Mouse (Mus musculus) cortical plate, adult 2 months (tissue): ENCODE measurements around the gene Tmem108. TPM values are rescaled to one million over a fixed set of nuclear protein-coding genes. Genes with fewer than 3 reads are reported as not detected.
A peak's percentile ranks its signal among the peaks of the same experiment; 100 is the strongest.

Experiments
- H3K27ac ChIP-seq: fragments of 200-500 bp; 2 replicates; pipeline ENCODE4 v1.5.1; 2012; ENCODE audit warnings: low read length, control low read depth, inconsistent platforms; ENCODE audit not compliant: insufficient read depth
- H3K4me1 ChIP-seq: fragments of 200-500 bp; 2 replicates; pipeline ENCODE4 v1.6.1; 2011; ENCODE audit warnings: low read length; ENCODE audit not compliant: control insufficient read depth, insufficient read depth
- H3K4me3 ChIP-seq: fragments of 200-500 bp; 2 replicates; pipeline ENCODE4 v1.5.1; 2011; ENCODE audit warnings: mild to moderate bottlenecking, low read length, control low read depth; ENCODE audit not compliant: insufficient read depth
- CTCF ChIP-seq: fragments of 200-500 bp; IDR thresholded peaks from 2 replicates; pipeline ENCODE4 v1.5.1; 2011; ENCODE audit warnings: mild to moderate bottlenecking, control low read depth, low read length; ENCODE audit not compliant: insufficient read depth; ENCODE audit errors: extremely low read depth
- POLR2A ChIP-seq: fragments of 200-500 bp; IDR thresholded peaks from 2 replicates; pipeline ENCODE4 v1.6.1; 2011; ENCODE audit warnings: mild to moderate bottlenecking, low read length, control low read depth; ENCODE audit not compliant: insufficient read depth; ENCODE audit errors: extremely low read depth
- polyA plus RNA-seq: library from polyadenylated mRNA; depleted of rRNA; stranded (reverse); fragments of >200 nt; gene quantifications from 2 replicates; pipeline ENCODE4 v1.2.3, GENCODE M21; 2012

The Tmem108 gene
- polyA plus RNA-seq, 1 experiment: 21.4 TPM

- Histone ChIP-seq H3K4me1 (peaks cover 6% of the 10 kb centered on the region), H3K4me3 (no peak overlapping the region), H3K27ac (no peak overlapping the region)
- TF ChIP-seq POLR2A: no peak
- no peak for TF ChIP-seq CTCF
Measured at GRCm38 (mm10) chr9:103627404-103627900, 134.2 kb downstream of the Tmem108 start.

- TF ChIP-seq POLR2A: no peak
- no peak for TF ChIP-seq CTCF
Measured at GRCm38 (mm10) chr9:103626156-103626555, 135.5 kb downstream of the Tmem108 start.

GRCm38 (mm10) chr9:103624649-103625048 is 137.0 kb downstream of the Tmem108 start:
- H3K27ac ChIP-seq: no peak overlapping the region
- no peak overlapping the region for H3K4me3 ChIP-seq
- H3K4me1 ChIP-seq: peaks cover 6% of the 10 kb centered on the region
- TF ChIP-seq POLR2A (no peak), CTCF (peak; percentile 94)

More at GRCm38 (mm10) chr9:103626156-103626555, 135.5 kb downstream of the Tmem108 start:
- Histone ChIP-seq H3K4me1 (peaks cover 6% of the 10 kb centered on the region), H3K4me3 (no peak overlapping the region), H3K27ac (no peak overlapping the region)

GRCm38 (mm10) chr9:103623560-103624316 is 137.9 kb downstream of the Tmem108 start:
- H3K27ac ChIP-seq: no peak overlapping the region
- TF ChIP-seq CTCF: no peak
- peak overlapping the region; percentile 1; the same call in 1 of the 2 replicates for H3K4me3 ChIP-seq
- peaks cover 6% of the 10 kb centered on the region for H3K4me1 ChIP-seq

GRCm38 (mm10) chr9:103622988-103623387 is 138.6 kb downstream of the Tmem108 start:
- Histone ChIP-seq H3K27ac (no peak overlapping the region), H3K4me3 (no peak overlapping the region), H3K4me1 (peaks cover 6% of the 10 kb centered on the region)
- TF ChIP-seq POLR2A (no peak), CTCF (no peak)

- peaks cover 8% of the 10 kb centered on the region for H3K4me1 ChIP-seq
- TF ChIP-seq POLR2A (no peak), CTCF (no peak)
- no peak overlapping the region for H3K27ac ChIP-seq
- no peak overlapping the region for H3K4me3 ChIP-seq
Measured at GRCm38 (mm10) chr9:103621870-103622269, 139.8 kb downstream of the Tmem108 start.

GRCm38 (mm10) chr9:103620517-103621212 is 141.0 kb downstream of the Tmem108 start:
- Histone ChIP-seq H3K4me1 (peaks cover 8% of the 10 kb centered on the region), H3K4me3 (no peak overlapping the region), H3K27ac (no peak overlapping the region)
- TF ChIP-seq CTCF (no peak), POLR2A (no peak)

- Histone ChIP-seq H3K4me3 (no peak overlapping the region), H3K27ac (no peak overlapping the region), H3K4me1 (peaks cover 2% of the 10 kb centered on the region; the same call in 1 of the 2 replicates)
- TF ChIP-seq POLR2A (no peak), CTCF (no peak)
Measured at GRCm38 (mm10) chr9:103614260-103614659, 147.4 kb downstream of the Tmem108 start.

- TF ChIP-seq POLR2A (no peak), CTCF (no peak)
- no peak overlapping the region for H3K27ac ChIP-seq
Measured at GRCm38 (mm10) chr9:103608161-103609058, 153.2 kb downstream of the Tmem108 start.

More at GRCm38 (mm10) chr9:103608161-103609058, 153.2 kb downstream of the Tmem108 start:
- H3K4me3 ChIP-seq: no peak overlapping the region
- peaks cover 3% of the 10 kb centered on the region for H3K4me1 ChIP-seq
